Mouse (Mus musculus) bone marrow macrophage, adult 2 months (primary cell): ENCODE measurements around the gene Cdh13. TPM values are rescaled to one million over a fixed set of nuclear protein-coding genes. Genes with fewer than 3 reads are reported as not detected.

Source experiments
- H3K27ac ChIP-seq: 2 replicates; pipeline ENCODE4 v1.5.1; 2012; ENCODE audit warnings: low read depth, low read length; ENCODE audit not compliant: insufficient read depth
- H3K4me1 ChIP-seq: 2 replicates; pipeline ENCODE4 v1.6.1; 2012; ENCODE audit warnings: low read length; ENCODE audit not compliant: control insufficient read depth, insufficient read depth
- H3K4me3 ChIP-seq: 2 replicates; pipeline ENCODE4 v1.5.1; 2012; ENCODE audit warnings: mild to moderate bottlenecking, low read length, moderate library complexity; ENCODE audit not compliant: insufficient read depth
- CTCF ChIP-seq: IDR thresholded peaks from 2 replicates; pipeline ENCODE4 v1.5.1; 2012; ENCODE audit warnings: low read depth, mild to moderate bottlenecking, low read length, moderate library complexity
- POLR2A ChIP-seq: IDR thresholded peaks from 2 replicates; pipeline ENCODE4 v1.6.1; 2012; ENCODE audit warnings: mild to moderate bottlenecking, low read depth, low read length, borderline replicate concordance
- polyA plus RNA-seq: library from polyadenylated mRNA; stranded (reverse); fragments of >200 nt; gene quantifications from 2 replicates; pipeline ENCODE4 v1.2.4, GENCODE M21; 2012; ENCODE audit not compliant: missing spikeins, insufficient read depth, insufficient read length

Cdh13 gene
- polyA plus RNA-seq, 1 experiment = not detected

- Histone ChIP-seq H3K27ac (no peak overlapping the region), H3K4me3 (no peak overlapping the region), H3K4me1 (no peaks in the 10 kb centered on the region)
- no peak for TF ChIP-seq CTCF
- TF ChIP-seq POLR2A = no peak
Measured at GRCm38 (mm10) chr8:119035126-119035525, 751.6 kb downstream of the Cdh13 start.

GRCm38 (mm10) chr8:119037571-119037970, 754.0 kb downstream of the Cdh13 start:
- Histone ChIP-seq H3K4me1 (no peaks in the 10 kb centered on the region), H3K27ac (no peak overlapping the region), H3K4me3 (no peak overlapping the region)
- no peak for TF ChIP-seq CTCF
- no peak for TF ChIP-seq POLR2A

GRCm38 (mm10) chr8:119039358-119039757, 755.8 kb downstream of the Cdh13 start:
- no peaks in the 10 kb centered on the region for H3K4me1 ChIP-seq
- no peak for TF ChIP-seq POLR2A
- no peak for TF ChIP-seq CTCF

GRCm38 (mm10) chr8:119057876-119058275, 774.3 kb downstream of the Cdh13 start:
- H3K4me3 ChIP-seq = no peak overlapping the region
- no peaks in the 10 kb centered on the region for H3K4me1 ChIP-seq
- H3K27ac ChIP-seq = no peak overlapping the region
- TF ChIP-seq CTCF = no peak
- TF ChIP-seq POLR2A = no peak

More at GRCm38 (mm10) chr8:119039358-119039757, 755.8 kb downstream of the Cdh13 start:
- Histone ChIP-seq H3K27ac (no peak overlapping the region), H3K4me3 (no peak overlapping the region)

- TF ChIP-seq POLR2A = no peak
- TF ChIP-seq CTCF = no peak
- H3K4me1 ChIP-seq = no peaks in the 10 kb centered on the region
- no peak overlapping the region for H3K27ac ChIP-seq
- no peak overlapping the region for H3K4me3 ChIP-seq
Measured at GRCm38 (mm10) chr8:119061671-119062070, 778.1 kb downstream of the Cdh13 start.

GRCm38 (mm10) chr8:119064523-119064922, 781.0 kb downstream of the Cdh13 start:
- Histone ChIP-seq H3K27ac (no peak overlapping the region), H3K4me1 (no peaks in the 10 kb centered on the region), H3K4me3 (no peak overlapping the region)
- TF ChIP-seq POLR2A = no peak
- TF ChIP-seq CTCF = no peak

- Histone ChIP-seq H3K4me3 (no peak overlapping the region), H3K27ac (no peak overlapping the region), H3K4me1 (no peaks in the 10 kb centered on the region)
- no peak for TF ChIP-seq POLR2A
- TF ChIP-seq CTCF = no peak
Measured at GRCm38 (mm10) chr8:119072291-119072690, 788.8 kb downstream of the Cdh13 start.

- TF ChIP-seq POLR2A (no peak), CTCF (no peak)
- Histone ChIP-seq H3K4me3 (no peak overlapping the region), H3K27ac (no peak overlapping the region), H3K4me1 (no peaks in the 10 kb centered on the region)
Measured at GRCm38 (mm10) chr8:119085022-119085421, 801.5 kb downstream of the Cdh13 start.

- Histone ChIP-seq H3K4me3 (no peak overlapping the region), H3K4me1 (no peaks in the 10 kb centered on the region), H3K27ac (no peak overlapping the region)
- TF ChIP-seq POLR2A (no peak), CTCF (no peak)
Measured at GRCm38 (mm10) chr8:119098261-119098660, 814.7 kb downstream of the Cdh13 start.

GRCm38 (mm10) chr8:119102871-119103270, 819.3 kb downstream of the Cdh13 start:
- Histone ChIP-seq H3K27ac (no peak overlapping the region), H3K4me1 (no peaks in the 10 kb centered on the region), H3K4me3 (no peak overlapping the region)
- TF ChIP-seq POLR2A (no peak), CTCF (no peak)

- Histone ChIP-seq H3K27ac (no peak overlapping the region), H3K4me3 (no peak overlapping the region), H3K4me1 (no peaks in the 10 kb centered on the region)
- TF ChIP-seq CTCF = no peak
Measured at GRCm38 (mm10) chr8:119109655-119110054, 826.1 kb downstream of the Cdh13 start.

- Histone ChIP-seq H3K4me3 (no peak overlapping the region), H3K27ac (no peak overlapping the region), H3K4me1 (no peaks in the 10 kb centered on the region)
- TF ChIP-seq CTCF = no peak
- TF ChIP-seq POLR2A = no peak
Measured at GRCm38 (mm10) chr8:119112861-119113260, 829.3 kb downstream of the Cdh13 start.
